Mouse (Mus musculus) ES-Bruce4 (cell line): ENCODE measurements around the gene Qpct. TPM values are rescaled to one million over a fixed set of nuclear protein-coding genes. Genes with fewer than 3 reads are reported as not detected.
A peak's percentile ranks its signal among the peaks of the same experiment; 100 is the strongest.

ENCODE experiments used
- H3K27ac ChIP-seq: 2 replicates; pipeline ENCODE4 v1.5.1; 2012; ENCODE audit warnings: low read length, inconsistent platforms; ENCODE audit not compliant: insufficient read depth
- H3K27me3 ChIP-seq: 2 replicates; pipeline ENCODE4 v1.6.1; 2012; ENCODE audit warnings: mild to moderate bottlenecking, low read length, inconsistent platforms; ENCODE audit not compliant: control insufficient read depth, poor library complexity, insufficient read depth, severe bottlenecking
- H3K36me3 ChIP-seq: 2 replicates; pipeline ENCODE4 v1.6.1; 2012; ENCODE audit warnings: inconsistent platforms, mild to moderate bottlenecking, low read length, moderate library complexity; ENCODE audit not compliant: control insufficient read depth, poor library complexity, insufficient read depth, severe bottlenecking
- H3K4me1 ChIP-seq: one replicate; pipeline ENCODE4 v1.8.1; 2011; ENCODE audit warnings: low read length; ENCODE audit not compliant: control insufficient read depth, insufficient read depth
- H3K4me3 ChIP-seq: 2 replicates; pipeline ENCODE4 v1.5.1; 2011; ENCODE audit warnings: low read depth, mild to moderate bottlenecking, low read length
- H3K9ac ChIP-seq: 2 replicates; pipeline ENCODE4 v1.6.1; 2012; ENCODE audit warnings: low read depth, mild to moderate bottlenecking, inconsistent platforms; ENCODE audit not compliant: poor library complexity, severe bottlenecking
- H3K9me3 ChIP-seq: replicated peaks from 2 replicates; pipeline ENCODE4 v1.6.1; 2012; ENCODE audit warnings: mild to moderate bottlenecking, low read length, inconsistent platforms; ENCODE audit not compliant: control insufficient read depth, poor library complexity, insufficient read depth, severe bottlenecking
- CTCF ChIP-seq: IDR thresholded peaks from one replicate; pipeline ENCODE4 v1.8.1; 2011; ENCODE audit warnings: low read depth, low read length
- EP300 ChIP-seq: IDR thresholded peaks from 2 replicates; pipeline ENCODE4 v1.6.1; 2011; ENCODE audit warnings: low read depth, low read length; ENCODE audit not compliant: insufficient read depth
- POLR2A ChIP-seq: IDR thresholded peaks from one replicate; pipeline ENCODE4 v1.8.1; 2011; ENCODE audit warnings: low read length; ENCODE audit not compliant: insufficient read depth
- polyA plus RNA-seq: library from polyadenylated mRNA; stranded (reverse); fragments of >200 nt; gene quantifications from 2 replicates; pipeline ENCODE4 v1.2.4, GENCODE M21; 2011; ENCODE audit warnings: low read depth; ENCODE audit not compliant: missing spikeins, insufficient read depth, insufficient read length

The Qpct gene
- polyA plus RNA-seq, 1 experiment: 3.0 TPM

DNA sequence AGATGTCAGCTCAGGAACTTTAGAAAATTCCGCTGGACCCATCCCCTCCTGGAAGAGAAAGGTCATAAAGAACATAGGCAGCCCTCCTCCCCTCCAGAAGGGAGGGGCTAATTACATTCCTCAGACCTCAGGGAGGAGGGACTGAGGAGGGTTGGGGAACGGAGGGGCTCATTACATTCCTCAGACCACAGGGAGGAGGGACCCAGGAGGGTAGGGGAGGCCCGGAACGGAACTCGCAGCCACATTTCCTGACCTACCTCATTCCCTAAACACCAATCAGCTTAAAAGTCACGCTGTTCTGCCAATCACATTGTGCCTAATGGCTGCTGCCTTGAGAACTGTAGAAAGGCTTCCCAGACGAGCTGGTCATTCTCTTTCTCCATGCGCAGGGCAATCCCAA, 82.0 kb downstream of the Qpct start:
- Histone ChIP-seq H3K4me3 (no peak overlapping the region), H3K36me3 (no peaks in the 10 kb centered on the region), H3K4me1 (peaks cover 3% of the 10 kb centered on the region), H3K27me3 (no peaks in the 10 kb centered on the region), H3K9ac (no peak overlapping the region), H3K9me3 (no peaks in the 10 kb centered on the region; the same call in 1 of the 2 replicates), H3K27ac (peak overlapping the region; percentile 90)
- TF ChIP-seq POLR2A (no peak), EP300 (peak; percentile 54; the same call in 1 of the 2 replicates)

DNA sequence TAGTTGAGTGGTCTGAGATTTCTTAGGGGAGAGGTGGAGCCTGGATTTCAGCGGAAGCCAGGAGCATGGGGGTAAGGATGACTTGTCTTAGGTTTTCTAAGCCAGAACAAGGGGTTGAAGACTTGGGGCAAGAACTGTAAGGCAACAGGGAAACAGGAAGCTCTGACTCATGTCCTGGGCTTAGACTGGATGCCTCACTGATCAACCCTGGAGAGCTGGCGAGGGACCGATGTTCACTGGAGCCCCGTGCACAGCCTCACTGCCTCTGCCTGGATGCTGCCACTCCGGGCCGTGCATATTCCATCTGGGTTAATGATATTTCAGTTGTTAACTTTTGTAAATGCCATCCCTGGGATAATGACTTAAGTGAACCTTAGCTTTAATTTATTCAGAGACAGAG, 84.1 kb downstream of the Qpct start:
- Histone ChIP-seq H3K27me3 (no peaks in the 10 kb centered on the region), H3K4me1 (peaks cover 3% of the 10 kb centered on the region), H3K36me3 (no peaks in the 10 kb centered on the region), H3K27ac (peak overlapping the region; percentile 81), H3K4me3 (no peak overlapping the region), H3K9ac (no peak overlapping the region), H3K9me3 (peaks cover 10% of the 10 kb centered on the region)
- TF ChIP-seq EP300 (no peak), CTCF (no peak), POLR2A (no peak)

DNA sequence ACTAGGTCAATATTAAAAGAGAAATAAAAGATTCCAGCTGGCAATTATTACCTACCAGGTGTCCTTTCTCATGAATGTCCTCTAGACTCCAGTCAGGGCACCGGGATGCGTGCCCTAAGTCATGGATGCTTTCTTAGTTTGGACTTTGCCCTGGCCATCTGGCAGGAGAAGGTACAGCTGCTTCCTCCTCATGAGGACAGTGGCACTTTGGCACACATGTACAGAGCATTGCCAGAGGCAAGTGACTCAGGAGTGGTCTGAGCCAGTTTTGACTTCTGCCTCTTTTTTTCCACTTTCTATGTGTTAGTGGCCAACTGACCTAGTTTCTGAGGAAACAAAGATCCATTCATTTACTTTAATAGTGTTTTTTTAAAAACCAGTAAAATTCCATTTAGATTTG, 84.7 kb downstream of the Qpct start:
- no peak overlapping the region for H3K27ac ChIP-seq
- H3K9ac ChIP-seq: no peak overlapping the region
- no peaks in the 10 kb centered on the region for H3K36me3 ChIP-seq
- H3K4me3 ChIP-seq: no peak overlapping the region
- peaks cover 3% of the 10 kb centered on the region for H3K4me1 ChIP-seq
- H3K9me3 ChIP-seq: peaks cover 16% of the 10 kb centered on the region
- TF ChIP-seq CTCF: no peak
- no peak for TF ChIP-seq EP300
- TF ChIP-seq POLR2A: no peak
- no peaks in the 10 kb centered on the region for H3K27me3 ChIP-seq

Other genes starting within 250 kb of the Qpct start
- gene Heatr5b, start 216.5 kb upstream of the Qpct start, polyA plus RNA-seq: 28.4 and 29.4 TPM in 2 replicates
- 38.5 and 38.7 TPM in 2 replicates for gene Gpatch11, start 216.3 kb upstream of the Qpct start, polyA plus RNA-seq
- gene Eif2ak2, start 169.3 kb upstream of the Qpct start, polyA plus RNA-seq: 21.0 and 22.4 TPM in 2 replicates
- 6.8 and 7.8 TPM in 2 replicates for gene Sult6b1, start 144.9 kb upstream of the Qpct start, polyA plus RNA-seq
- 100 and 101 TPM in 2 replicates for gene Cebpzos, start 135.4 kb upstream of the Qpct start, polyA plus RNA-seq
- 120 and 124 TPM in 2 replicates for gene Cebpz, start 114.8 kb upstream of the Qpct start, polyA plus RNA-seq
- gene Ndufaf7, start 114.8 kb upstream of the Qpct start, polyA plus RNA-seq: 54.5 and 64.2 TPM in 2 replicates
- 36.1 and 37.5 TPM in 2 replicates for gene Prkd3, start 31.1 kb upstream of the Qpct start, polyA plus RNA-seq